Mouse (Mus musculus) hindbrain, embryonic 16.5 days (tissue): ENCODE measurements around the gene Mypn. TPM values are rescaled to one million over a fixed set of nuclear protein-coding genes. Genes with fewer than 3 reads are reported as not detected.

ENCODE experiments used
- ATAC-seq: fragments of 200-750 bp; cut with Nextera tagmentation; 2 replicates; pipeline ENCODE4 v1.8.0; 2017; ENCODE audit warnings: moderate TSS enrichment, moderate library complexity
- H3K27ac ChIP-seq: fragments of 300-500 bp; sonication (generic); 2 replicates; pipeline ENCODE4 v1.5.1; 2014; ENCODE audit warnings: low read depth, mild to moderate bottlenecking, control low read depth, low read length, moderate library complexity
- H3K27me3 ChIP-seq: fragments of 300-500 bp; sonication (generic); replicated peaks from 2 replicates; pipeline ENCODE4 v1.6.1; 2014; ENCODE audit warnings: low read length; ENCODE audit not compliant: control insufficient read depth, insufficient read depth
- H3K36me3 ChIP-seq: fragments of 300-500 bp; sonication (generic); 2 replicates; pipeline ENCODE4 v1.6.1; 2014; ENCODE audit warnings: mild to moderate bottlenecking, low read length, moderate library complexity, mixed read lengths; ENCODE audit not compliant: control insufficient read depth, insufficient read depth
- H3K4me1 ChIP-seq: fragments of 300-500 bp; sonication (generic); 2 replicates; pipeline ENCODE4 v1.6.1; 2014; ENCODE audit warnings: low read depth, low read length; ENCODE audit not compliant: control insufficient read depth, insufficient read depth
- H3K4me2 ChIP-seq: fragments of 300-500 bp; sonication (generic); 2 replicates; pipeline ENCODE4 v1.6.1; 2014; ENCODE audit warnings: mild to moderate bottlenecking, low read length, control low read depth, moderate library complexity
- H3K4me3 ChIP-seq: fragments of 300-500 bp; sonication (generic); 2 replicates; pipeline ENCODE4 v1.5.1; 2014; ENCODE audit warnings: mild to moderate bottlenecking, low read length, control low read depth, moderate library complexity
- H3K9ac ChIP-seq: fragments of 300-500 bp; sonication (generic); 2 replicates; pipeline ENCODE4 v1.6.1; 2014; ENCODE audit warnings: low read depth, mild to moderate bottlenecking, control low read depth, low read length, moderate library complexity
- H3K9me3 ChIP-seq: fragments of 300-500 bp; sonication (generic); 2 replicates; pipeline ENCODE4 v1.6.1; 2014; ENCODE audit warnings: mild to moderate bottlenecking, low read length, moderate library complexity; ENCODE audit not compliant: control insufficient read depth
- WGBS: fragments of 180-500 bp; shearing (Covaris S2); extraction: QIAGEN DNeasy Blood & Tissue Kit; methylation state at CpG from one replicate; pipeline ENCODE4 v1.1.7; 2014; 5-methylcytosine and 5-hydroxymethylcytosine counted together
- polyA plus RNA-seq: library from polyadenylated mRNA; unstranded; fragments of >200 nt; fragmentation: Nextera tagmentation; extraction: Ambion mirVana; gene quantifications from 2 replicates; pipeline ENCODE4 v1.2.1, GENCODE M21; 2015

The Mypn gene
- polyA plus RNA-seq, 1 experiment from 2014 or later = 1.0 TPM

GRCm38 (mm10) chr10:63165752-63166412 lies 37.9 kb downstream of the Mypn start:
- Histone ChIP-seq H3K36me3 (no peaks in the 10 kb centered on the region), H3K27me3 (no peaks in the 10 kb centered on the region), H3K4me2 (no peak overlapping the region), H3K9ac (no peak overlapping the region), H3K9me3 (no peaks in the 10 kb centered on the region), H3K4me3 (no peak overlapping the region), H3K27ac (no peak overlapping the region), H3K4me1 (no peaks in the 10 kb centered on the region)
- no peak for ATAC-seq
- 88% methylated on average over 16 of the region's 16 CpGs for WGBS

- Histone ChIP-seq H3K9ac (no peak overlapping the region), H3K4me2 (no peak overlapping the region), H3K4me1 (no peaks in the 10 kb centered on the region), H3K36me3 (no peaks in the 10 kb centered on the region), H3K27me3 (no peaks in the 10 kb centered on the region), H3K9me3 (no peaks in the 10 kb centered on the region), H3K4me3 (no peak overlapping the region), H3K27ac (no peak overlapping the region)
- no peak for ATAC-seq
- WGBS = 74% methylated on average over 5 of the region's 5 CpGs
Observed at GRCm38 (mm10) chr10:63161240-63161639, 42.5 kb downstream of the Mypn start.

GRCm38 (mm10) chr10:63160671-63161070 lies 43.1 kb downstream of the Mypn start:
- H3K9ac ChIP-seq = no peak overlapping the region
- H3K9me3 ChIP-seq = no peaks in the 10 kb centered on the region
- ATAC-seq = no peak
- no peak overlapping the region for H3K27ac ChIP-seq
- no peaks in the 10 kb centered on the region for H3K4me1 ChIP-seq
- H3K4me3 ChIP-seq = no peak overlapping the region
- no peak overlapping the region for H3K4me2 ChIP-seq
- no peaks in the 10 kb centered on the region for H3K27me3 ChIP-seq
- no peaks in the 10 kb centered on the region for H3K36me3 ChIP-seq
- 75% methylated on average over 12 of the region's 12 CpGs for WGBS

GRCm38 (mm10) chr10:63158191-63158590 lies 45.6 kb downstream of the Mypn start:
- Histone ChIP-seq H3K9ac (no peak overlapping the region), H3K9me3 (no peaks in the 10 kb centered on the region), H3K4me2 (no peak overlapping the region), H3K36me3 (no peaks in the 10 kb centered on the region), H3K27me3 (no peaks in the 10 kb centered on the region), H3K27ac (no peak overlapping the region), H3K4me1 (no peaks in the 10 kb centered on the region), H3K4me3 (no peak overlapping the region)
- ATAC-seq = no peak
- WGBS = 78% methylated on average over 13 of the region's 13 CpGs

GRCm38 (mm10) chr10:63157491-63157890 lies 46.3 kb downstream of the Mypn start:
- no peaks in the 10 kb centered on the region for H3K36me3 ChIP-seq
- H3K27me3 ChIP-seq = no peaks in the 10 kb centered on the region
- H3K9ac ChIP-seq = no peak overlapping the region
- no peaks in the 10 kb centered on the region for H3K4me1 ChIP-seq
- H3K4me2 ChIP-seq = no peak overlapping the region
- no peak overlapping the region for H3K27ac ChIP-seq
- ATAC-seq = no peak
- no peaks in the 10 kb centered on the region for H3K9me3 ChIP-seq
- no peak overlapping the region for H3K4me3 ChIP-seq
- 82% methylated on average over 4 of the region's 4 CpGs for WGBS

- H3K4me1 ChIP-seq = no peaks in the 10 kb centered on the region
- H3K9me3 ChIP-seq = no peaks in the 10 kb centered on the region
- H3K9ac ChIP-seq = no peak overlapping the region
- 73% methylated on average over 4 of the region's 4 CpGs for WGBS
- ATAC-seq = no peak
- H3K4me3 ChIP-seq = no peak overlapping the region
- H3K27ac ChIP-seq = no peak overlapping the region
- H3K27me3 ChIP-seq = no peaks in the 10 kb centered on the region
- no peak overlapping the region for H3K4me2 ChIP-seq
- H3K36me3 ChIP-seq = no peaks in the 10 kb centered on the region
Observed at GRCm38 (mm10) chr10:63156919-63157318, 46.8 kb downstream of the Mypn start.

GRCm38 (mm10) chr10:63156351-63156750 lies 47.4 kb downstream of the Mypn start:
- H3K36me3 ChIP-seq = no peaks in the 10 kb centered on the region
- WGBS = 95% methylated on average over 1 of the region's 1 CpGs
- no peak overlapping the region for H3K9ac ChIP-seq
- no peaks in the 10 kb centered on the region for H3K27me3 ChIP-seq
- no peak overlapping the region for H3K27ac ChIP-seq
- H3K9me3 ChIP-seq = no peaks in the 10 kb centered on the region
- H3K4me3 ChIP-seq = no peak overlapping the region
- no peak for ATAC-seq
- no peak overlapping the region for H3K4me2 ChIP-seq
- no peaks in the 10 kb centered on the region for H3K4me1 ChIP-seq

- 77% methylated on average over 4 of the region's 4 CpGs for WGBS
- no peaks in the 10 kb centered on the region for H3K4me1 ChIP-seq
- H3K9ac ChIP-seq = no peak overlapping the region
- no peak overlapping the region for H3K27ac ChIP-seq
- no peak overlapping the region for H3K4me2 ChIP-seq
- no peaks in the 10 kb centered on the region for H3K27me3 ChIP-seq
- no peaks in the 10 kb centered on the region for H3K9me3 ChIP-seq
- no peaks in the 10 kb centered on the region for H3K36me3 ChIP-seq
- ATAC-seq = no peak
- H3K4me3 ChIP-seq = no peak overlapping the region
Observed at GRCm38 (mm10) chr10:63155668-63156350, 47.9 kb downstream of the Mypn start.

GRCm38 (mm10) chr10:63154726-63155125 lies 49.0 kb downstream of the Mypn start:
- Histone ChIP-seq H3K4me3 (no peak overlapping the region), H3K36me3 (no peaks in the 10 kb centered on the region), H3K9ac (no peak overlapping the region), H3K4me2 (no peak overlapping the region), H3K9me3 (no peaks in the 10 kb centered on the region), H3K27me3 (no peaks in the 10 kb centered on the region), H3K27ac (no peak overlapping the region), H3K4me1 (no peaks in the 10 kb centered on the region)
- ATAC-seq = no peak
- WGBS = 89% methylated on average over 4 of the region's 4 CpGs
